Mouse (Mus musculus) ES-E14 (cell line): Measurements from ENCODE around the gene Tom1l2. TPM values are rescaled to one million over a fixed set of nuclear protein-coding genes. Genes with fewer than 3 reads are reported as not detected.

Source experiments
- DNase-seq: peaks from one replicate; pipeline ENCODE4 v3.0.0-alpha.2; 2013; ENCODE audit warnings: low read depth, low spot score
- H3K27ac ChIP-seq: 2 replicates; pipeline ENCODE4 v1.5.1; 2012; ENCODE audit warnings: low read depth, mild to moderate bottlenecking, low read length, moderate library complexity, mixed read lengths; ENCODE audit not compliant: poor library complexity, insufficient read depth, severe bottlenecking
- H3K36me3 ChIP-seq: 2 replicates; pipeline ENCODE4 v1.6.1; 2012; ENCODE audit warnings: mild to moderate bottlenecking, low read length, moderate library complexity, mixed read lengths; ENCODE audit not compliant: control insufficient read depth, poor library complexity, insufficient read depth, severe bottlenecking
- H3K4me1 ChIP-seq, 2 experiments: fragments of 150-350 bp in 1 of 2; sonication (generic) in 1 of 2; 2 replicates each; pipeline ENCODE4 v1.6.1; 2012; ENCODE audit warnings: low read length in 2 of 2, mild to moderate bottlenecking in 1 of 2, mixed read lengths in 1 of 2; ENCODE audit not compliant: control insufficient read depth in 2 of 2, insufficient read depth in 2 of 2, poor library complexity in 1 of 2
- H3K4me3 ChIP-seq, 2 experiments: fragments of 150-350 bp in 1 of 2; sonication (generic) in 1 of 2; 2 replicates each; pipeline ENCODE4 v1.5.1; 2012; ENCODE audit warnings: low read length in 2 of 2, low read depth in 1 of 2, mild to moderate bottlenecking in 1 of 2, mixed read lengths in 1 of 2; ENCODE audit not compliant: insufficient read depth in 1 of 2, poor library complexity in 1 of 2, severe bottlenecking in 1 of 2
- H3K9ac ChIP-seq: 2 replicates; pipeline ENCODE4 v1.6.1; 2012; ENCODE audit warnings: low read depth, mild to moderate bottlenecking, low read length, mixed read lengths; ENCODE audit not compliant: poor library complexity, insufficient read depth, severe bottlenecking
- H3K9me3 ChIP-seq: fragments of 150-350 bp; sonication (generic); 2 replicates; pipeline ENCODE4 v1.6.1; 2012; ENCODE audit warnings: low read depth, mild to moderate bottlenecking, low read length; ENCODE audit not compliant: control insufficient read depth, insufficient read depth
- CHD2 ChIP-seq: IDR thresholded peaks from 2 replicates; pipeline ENCODE4 v1.6.1; 2014; ENCODE audit warnings: mild to moderate bottlenecking, low read depth, low read length, inconsistent platforms
- HCFC1 ChIP-seq: IDR thresholded peaks from 2 replicates; pipeline ENCODE4 v1.6.1; 2012; ENCODE audit warnings: low read length, inconsistent platforms, borderline replicate concordance; ENCODE audit not compliant: insufficient read depth
- MAFK ChIP-seq: IDR thresholded peaks from 2 replicates; pipeline ENCODE4 v1.6.1; 2014; ENCODE audit warnings: mild to moderate bottlenecking, low read depth, low read length, inconsistent platforms; ENCODE audit not compliant: insufficient read depth
- ZC3H11A ChIP-seq: IDR thresholded peaks from 2 replicates; pipeline ENCODE4 v1.6.1; 2012; ENCODE audit warnings: low read depth, mild to moderate bottlenecking, inconsistent platforms, low read length, borderline replicate concordance
- ZNF384 ChIP-seq: IDR thresholded peaks from 2 replicates; pipeline ENCODE4 v1.6.1; 2012; ENCODE audit warnings: low read depth, low read length, inconsistent platforms
- in situ Hi-C, 2 experiments: fragments of 600-800 bp; cut with MboI; formaldehyde crosslinking; loops; one replicate each; pipeline ENCODE4 v1.15.1; 2025; ENCODE audit warnings: low sequenced_read_pairs in 2 of 2, inconsistent platforms in 1 of 2; ENCODE audit not compliant: unreplicated experiment in 2 of 2
- total RNA-seq: library from RNA; depleted of rRNA; stranded (reverse); fragments of 300-350 nt; gene quantifications from 2 replicates; pipeline ENCODE4 v1.2.3, GENCODE M21; 2012

Gene Tom1l2
- total RNA-seq, 1 experiment, result 10.4 TPM

GRCm38 (mm10) chr11:60197998-60198619 lies 154.6 kb downstream of the Tom1l2 start:
- Histone ChIP-seq H3K4me1 (peaks cover 2 to 3% of the 10 kb centered on the region in 2 experiments; a peak in 1 of 4 replicates), H3K36me3 (peaks cover 49% of the 10 kb centered on the region), H3K9me3 (no peaks in the 10 kb centered on the region), H3K9ac (no peak overlapping the region), H3K27ac (no peak overlapping the region), H3K4me3 (no peak overlapping the region)
- in situ Hi-C loops, result no loop called here
- no peak for TF ChIP-seq HCFC1
- TF ChIP-seq ZNF384, result no peak
- no peak for TF ChIP-seq ZC3H11A
- TF ChIP-seq MAFK, result no peak
- no peak for TF ChIP-seq CHD2
- DNase-seq, result no peak

GRCm38 (mm10) chr11:60196344-60196743 lies 156.4 kb downstream of the Tom1l2 start:
- in situ Hi-C loops, result no loop called here
- DNase-seq, result no peak
- Histone ChIP-seq H3K27ac (no peak overlapping the region), H3K9ac (no peak overlapping the region), H3K36me3 (peaks cover 31% of the 10 kb centered on the region), H3K4me1 (peaks cover 2 to 3% of the 10 kb centered on the region in 2 experiments; a peak in 1 of 4 replicates), H3K9me3 (no peaks in the 10 kb centered on the region), H3K4me3 (no peak overlapping the region)
- TF ChIP-seq ZNF384 (no peak), MAFK (no peak), HCFC1 (no peak), ZC3H11A (no peak), CHD2 (no peak)

- Histone ChIP-seq H3K27ac (no peak overlapping the region), H3K4me1 (0 out of 4 replicates have a peak, but pooled peaks cover 2 to 3% of the 10 kb centered on the region in 2 experiments), H3K9ac (no peak overlapping the region), H3K9me3 (no peaks in the 10 kb centered on the region), H3K4me3 (no peak overlapping the region), H3K36me3 (peaks cover 20% of the 10 kb centered on the region)
- peak; percentile 70 for DNase-seq
- TF ChIP-seq ZNF384, result no peak
- TF ChIP-seq ZC3H11A, result 0 out of 2 replicates have a peak, but pooled peaks have one; percentile 28
- no peak for TF ChIP-seq MAFK
- in situ Hi-C loops, result no loop called here
These were observed 157.6 kb downstream of the Tom1l2 start for GRCm38 (mm10) chr11:60195108-60195507.

- peaks cover 16% of the 10 kb centered on the region; the same call in 1 of the 2 replicates for H3K36me3 ChIP-seq
- TF ChIP-seq ZC3H11A, result no peak
- no peak for TF ChIP-seq MAFK
- no peak for TF ChIP-seq ZNF384
- no peak for TF ChIP-seq CHD2
- TF ChIP-seq HCFC1, result no peak
- DNase-seq, result no peak
- peaks cover 2 to 10% of the 10 kb centered on the region in 2 experiments; a peak in 1 of 4 replicates for H3K4me1 ChIP-seq
- H3K9ac ChIP-seq, result no peak overlapping the region
- no peak overlapping the region for H3K27ac ChIP-seq
- in situ Hi-C loops, result no loop called here
- H3K4me3 ChIP-seq, result no peak overlapping the region
- no peaks in the 10 kb centered on the region for H3K9me3 ChIP-seq
These were observed 159.1 kb downstream of the Tom1l2 start for GRCm38 (mm10) chr11:60193556-60193955.

- no peak overlapping the region for H3K9ac ChIP-seq
- TF ChIP-seq MAFK (no peak), CHD2 (no peak), HCFC1 (no peak), ZC3H11A (no peak), ZNF384 (no peak)
- no peaks in the 10 kb centered on the region for H3K9me3 ChIP-seq
- H3K4me3 ChIP-seq, result no peak overlapping the region
- 0 out of 2 replicates have a peak, but pooled peaks cover 8% of the 10 kb centered on the region for H3K36me3 ChIP-seq
- in situ Hi-C loops, result no loop called here
- no peak overlapping the region for H3K27ac ChIP-seq
- peaks cover 0 to 10% of the 10 kb centered on the region in 2 experiments; a peak in 1 of 4 replicates for H3K4me1 ChIP-seq
- no peak for DNase-seq
These were observed 160.2 kb downstream of the Tom1l2 start for GRCm38 (mm10) chr11:60192534-60192933.
